Mouse (Mus musculus) liver, postnatal 0 days (tissue): ENCODE measurements around the gene Prdm2.

ENCODE experiments used
- CTCF ChIP-seq: sonication (generic); IDR thresholded peaks from 2 replicates; pipeline ENCODE4 v1.5.1; 2016; ENCODE audit warnings: antibody characterized with exemption, low read depth
- EP300 ChIP-seq: IDR thresholded peaks from 2 replicates; pipeline ENCODE4 v1.6.1; 2016; ENCODE audit warnings: antibody characterized with exemption, low read depth, mild to moderate bottlenecking

GRCm38 (mm10) chr4:143239615-143240201 lies 26.9 kb upstream of the Prdm2 start:
- TF ChIP-seq EP300 (no peak), CTCF (no peak)
